Mouse (Mus musculus): ENCODE measurements at regions not wholly inside any gene's neighbourhood (a gene's known extent, or its start where the extent isn't known, plus 50 kb on each side); places are given as distances from the start of the nearest gene placed in this dataset.

DNA sequence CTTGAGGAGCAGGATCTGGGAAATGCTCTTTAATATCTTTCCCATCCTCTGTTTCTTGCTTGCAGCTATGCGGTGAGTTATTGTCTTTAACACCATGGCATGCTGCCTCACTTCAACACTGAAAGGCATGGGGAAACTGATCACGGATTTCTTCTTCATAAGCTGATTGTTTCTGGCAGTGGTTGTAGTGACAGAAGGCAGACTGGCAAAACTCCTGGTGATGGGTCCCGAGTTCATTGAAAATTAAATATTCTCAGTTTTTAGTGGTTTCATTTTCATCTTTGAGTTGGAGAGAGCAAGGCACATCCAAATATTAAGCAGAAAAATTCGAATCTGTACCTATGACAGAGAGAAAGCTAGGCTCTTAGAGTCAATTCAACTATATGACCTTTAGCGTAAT, 617.0 kb upstream of the Kirrel3 start:
- no peak for ATAC-seq (ENCODE audit: insufficient read depth, low FRiP score, low read depth)
- Histone ChIP-seq H3K27ac (no peak overlapping the region), H3K9me3 (no peaks in the 10 kb centered on the region), H3K4me3 (replicated peaks) (no peak overlapping the region), H3K9ac (no peak overlapping the region), H3K36me3 (no peaks in the 10 kb centered on the region), H3K27me3 (replicated peaks) (no peaks in the 10 kb centered on the region), H3K4me1 (no peaks in the 10 kb centered on the region), H3K4me2 (no peak overlapping the region)
- 78% methylated on average over 5 of the region's 5 CpGs for WGBS

- Histone ChIP-seq H3K36me3 (no peaks in the 10 kb centered on the region), H3K4me3 (replicated peaks) (no peak overlapping the region), H3K27me3 (replicated peaks) (no peaks in the 10 kb centered on the region), H3K9me3 (no peaks in the 10 kb centered on the region), H3K4me2 (no peak overlapping the region), H3K4me1 (no peaks in the 10 kb centered on the region), H3K9ac (no peak overlapping the region), H3K27ac (no peak overlapping the region)
- ATAC-seq (ENCODE audit: insufficient read depth, low FRiP score, low read depth): no peak
- 79% methylated on average over 2 of the region's 2 CpGs for WGBS
Measured at GRCm38 (mm10) chr9:33887279-33887678, 598.4 kb upstream of the Kirrel3 start.

DNA sequence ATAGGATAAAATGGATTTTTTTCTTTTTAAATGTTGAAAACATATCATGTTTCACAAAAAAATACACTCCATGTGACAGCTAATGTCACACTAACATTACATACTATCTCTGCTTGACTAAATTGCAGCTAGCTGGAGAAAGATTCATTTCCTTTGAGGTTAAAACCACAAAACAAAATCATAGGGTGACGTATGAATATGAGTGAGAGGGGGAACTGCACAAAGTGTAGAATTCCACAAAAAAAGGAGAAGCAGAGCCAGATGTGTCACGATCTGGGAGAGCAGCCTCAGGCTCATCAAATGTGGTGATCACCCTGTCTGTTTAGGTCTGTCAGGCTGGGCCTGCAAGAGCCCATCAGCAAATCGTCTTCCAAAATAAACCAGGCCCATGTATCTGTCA, 593.7 kb upstream of the Kirrel3 start:
- H3K36me3 ChIP-seq: no peaks in the 10 kb centered on the region
- H3K27ac ChIP-seq: no peak overlapping the region; the same call in 1 of the 2 replicates
- H3K9ac ChIP-seq: no peak overlapping the region
- H3K9me3 ChIP-seq: no peaks in the 10 kb centered on the region
- 43% methylated on average over 3 of the region's 3 CpGs for WGBS
- H3K27me3 ChIP-seq (replicated peaks): no peaks in the 10 kb centered on the region
- no peak overlapping the region for H3K4me2 ChIP-seq
- no peak overlapping the region for H3K4me3 ChIP-seq (replicated peaks)
- no peak for ATAC-seq (ENCODE audit: insufficient read depth, low FRiP score, low read depth)
- H3K4me1 ChIP-seq: no peaks in the 10 kb centered on the region

DNA sequence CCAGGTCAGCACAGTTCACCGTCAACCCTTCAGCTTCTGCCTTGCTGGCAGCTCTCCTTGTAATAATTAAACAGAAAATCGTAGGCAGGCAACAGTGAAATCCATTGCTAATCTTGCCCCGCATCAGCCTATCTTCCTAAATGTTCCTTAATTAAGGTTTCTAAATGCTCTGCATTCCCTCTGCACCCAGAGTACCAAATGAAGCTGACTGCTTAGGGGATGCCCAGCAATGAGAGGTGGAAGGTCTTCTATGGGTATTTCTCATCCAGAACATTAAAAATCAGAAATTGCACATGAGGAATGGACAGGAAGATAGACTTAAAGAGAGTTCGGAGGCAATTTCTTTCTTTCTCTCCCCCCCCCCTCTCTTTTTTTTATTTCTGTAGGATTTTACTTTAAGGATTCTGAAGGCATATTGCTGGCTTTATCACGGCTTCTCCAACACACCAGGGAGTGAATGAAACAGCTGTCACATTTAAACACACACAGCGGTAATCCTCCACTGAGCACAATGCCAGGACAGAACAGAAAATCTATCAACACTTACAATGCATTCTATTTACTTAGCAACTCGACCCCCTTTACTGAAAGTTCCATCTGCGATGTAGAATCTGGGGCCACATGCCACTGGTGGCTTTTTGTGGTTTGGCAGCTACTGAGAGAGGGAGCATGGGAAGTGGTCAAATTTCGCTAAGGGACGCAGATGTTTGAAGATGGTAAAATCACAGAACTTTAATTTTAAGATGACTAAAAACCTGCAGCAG, 584.2 kb upstream of the Kirrel3 start:
- ATAC-seq (ENCODE audit: insufficient read depth, low FRiP score, low read depth): no peak
- H3K9ac ChIP-seq: no peak overlapping the region
- 39% methylated on average over 10 of the region's 10 CpGs for WGBS
- H3K4me1 ChIP-seq: 0 out of 2 replicates have a peak, but pooled peaks cover 4% of the 10 kb centered on the region
- no peaks in the 10 kb centered on the region for H3K36me3 ChIP-seq
- no peaks in the 10 kb centered on the region for H3K9me3 ChIP-seq
- no peak overlapping the region for H3K27ac ChIP-seq
- no peak overlapping the region for H3K4me3 ChIP-seq (replicated peaks)
- H3K4me2 ChIP-seq: no peak overlapping the region
- no peaks in the 10 kb centered on the region for H3K27me3 ChIP-seq (replicated peaks)

- H3K4me1 ChIP-seq: 0 out of 2 replicates have a peak, but pooled peaks cover 4% of the 10 kb centered on the region
- 62% methylated on average over 5 of the region's 5 CpGs for WGBS
- no peaks in the 10 kb centered on the region for H3K27me3 ChIP-seq (replicated peaks)
- no peak overlapping the region for H3K4me3 ChIP-seq (replicated peaks)
- H3K4me2 ChIP-seq: no peak overlapping the region
- H3K36me3 ChIP-seq: no peaks in the 10 kb centered on the region
- no peak for ATAC-seq (ENCODE audit: insufficient read depth, low FRiP score, low read depth)
- no peak overlapping the region for H3K9ac ChIP-seq
- no peaks in the 10 kb centered on the region for H3K9me3 ChIP-seq
- no peak overlapping the region for H3K27ac ChIP-seq
Measured at GRCm38 (mm10) chr9:33903991-33904570, 581.6 kb upstream of the Kirrel3 start.

- no peaks in the 10 kb centered on the region for H3K27me3 ChIP-seq (replicated peaks)
- ATAC-seq (ENCODE audit: insufficient read depth, low FRiP score, low read depth): no peak
- H3K27ac ChIP-seq: no peak overlapping the region
- no peaks in the 10 kb centered on the region for H3K4me1 ChIP-seq
- H3K9me3 ChIP-seq: no peaks in the 10 kb centered on the region
- no peak overlapping the region for H3K9ac ChIP-seq
- H3K4me2 ChIP-seq: no peak overlapping the region
- 70% methylated on average over 4 of the region's 4 CpGs for WGBS
- H3K36me3 ChIP-seq: no peaks in the 10 kb centered on the region
- H3K4me3 ChIP-seq (replicated peaks): no peak overlapping the region
Measured at GRCm38 (mm10) chr9:33914919-33915318, 570.8 kb upstream of the Kirrel3 start.

DNA sequence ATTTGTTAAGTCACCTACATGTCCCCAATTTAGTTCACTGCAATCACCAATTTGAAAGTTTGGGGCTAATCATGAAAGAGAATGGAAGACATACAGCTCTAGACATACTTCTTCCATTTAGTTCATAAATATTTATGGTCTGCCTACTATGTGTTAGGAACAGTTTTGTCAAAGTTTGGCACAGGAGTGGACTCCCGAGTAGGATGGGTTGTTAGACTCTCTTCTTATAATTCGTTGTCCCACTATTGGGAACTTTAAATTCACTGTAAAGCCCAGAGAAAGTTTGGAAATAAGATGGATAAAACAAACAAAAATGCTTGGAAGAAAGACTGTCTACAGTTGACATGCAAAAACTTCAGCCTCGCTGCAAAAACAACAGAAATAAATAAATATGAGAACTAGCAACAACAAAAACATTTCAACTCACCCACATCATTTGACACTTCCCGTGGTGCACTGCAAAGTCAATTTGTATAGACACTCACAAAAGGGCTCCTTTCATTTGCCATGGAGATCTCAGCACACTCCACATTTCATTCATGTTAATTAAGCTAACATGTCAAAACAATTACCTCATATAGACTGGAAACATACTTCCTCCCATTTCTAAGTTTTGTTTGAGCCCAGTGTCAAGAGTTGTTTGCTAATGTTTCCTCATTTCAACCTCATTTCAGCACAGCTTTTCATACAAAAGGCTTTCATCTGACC, 570.2 kb upstream of the Kirrel3 start:
- WGBS: 59% methylated on average over 4 of the region's 4 CpGs
- Histone ChIP-seq H3K4me2 (no peak overlapping the region), H3K36me3 (no peaks in the 10 kb centered on the region), H3K4me1 (no peaks in the 10 kb centered on the region), H3K9me3 (no peaks in the 10 kb centered on the region), H3K27me3 (replicated peaks) (no peaks in the 10 kb centered on the region), H3K9ac (no peak overlapping the region), H3K27ac (no peak overlapping the region), H3K4me3 (replicated peaks) (no peak overlapping the region)
- ATAC-seq (ENCODE audit: insufficient read depth, low FRiP score, low read depth): no peak

GRCm38 (mm10) chr9:33930286-33930685, 555.4 kb upstream of the Kirrel3 start:
- Histone ChIP-seq H3K9me3 (no peaks in the 10 kb centered on the region), H3K4me3 (replicated peaks) (no peak overlapping the region), H3K4me1 (no peaks in the 10 kb centered on the region), H3K27ac (no peak overlapping the region), H3K9ac (no peak overlapping the region), H3K36me3 (no peaks in the 10 kb centered on the region), H3K27me3 (replicated peaks) (no peaks in the 10 kb centered on the region), H3K4me2 (no peak overlapping the region)
- 80% methylated on average over 4 of the region's 4 CpGs for WGBS
- no peak for ATAC-seq (ENCODE audit: insufficient read depth, low FRiP score, low read depth)

- 59% methylated on average over 5 of the region's 5 CpGs for WGBS
- H3K36me3 ChIP-seq: no peaks in the 10 kb centered on the region
- no peaks in the 10 kb centered on the region for H3K9me3 ChIP-seq
- no peak for ATAC-seq (ENCODE audit: insufficient read depth, low FRiP score, low read depth)
- H3K4me1 ChIP-seq: no peaks in the 10 kb centered on the region
- no peaks in the 10 kb centered on the region for H3K27me3 ChIP-seq (replicated peaks)
- no peak overlapping the region for H3K4me3 ChIP-seq (replicated peaks)
- no peak overlapping the region for H3K4me2 ChIP-seq
- H3K9ac ChIP-seq: no peak overlapping the region
- H3K27ac ChIP-seq: no peak overlapping the region
Measured at GRCm38 (mm10) chr9:33934071-33934470, 551.6 kb upstream of the Kirrel3 start.

DNA sequence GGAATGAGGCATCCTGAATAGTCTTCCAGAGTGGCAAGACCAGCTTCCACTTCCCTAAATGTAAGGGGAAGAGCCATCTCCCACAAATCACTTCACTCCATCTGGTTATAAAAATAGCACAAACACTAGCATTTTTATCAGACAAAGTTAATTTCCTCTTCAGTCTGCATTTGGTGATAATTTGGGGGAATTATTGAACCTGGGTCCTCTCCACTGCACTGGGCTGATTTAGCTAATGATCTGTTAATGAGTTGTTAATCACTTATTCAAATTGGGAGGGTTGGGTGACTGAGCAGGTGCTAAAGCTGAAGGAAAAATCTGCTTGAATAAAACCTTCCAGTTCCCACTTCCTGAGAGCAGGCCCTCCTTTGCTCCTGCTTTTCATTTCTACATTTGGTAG, 531.4 kb upstream of the Kirrel3 start:
- H3K27me3 ChIP-seq (replicated peaks): no peaks in the 10 kb centered on the region
- no peak overlapping the region for H3K4me3 ChIP-seq (replicated peaks)
- H3K4me2 ChIP-seq: no peak overlapping the region
- no peaks in the 10 kb centered on the region for H3K36me3 ChIP-seq
- no peak for ATAC-seq (ENCODE audit: insufficient read depth, low FRiP score, low read depth)
- H3K4me1 ChIP-seq: no peaks in the 10 kb centered on the region
- H3K9me3 ChIP-seq: no peaks in the 10 kb centered on the region
- H3K9ac ChIP-seq: no peak overlapping the region
- H3K27ac ChIP-seq: no peak overlapping the region

All from stomach, embryonic 15.5 days (tissue).